Mouse (Mus musculus): Measurements from ENCODE around the gene Tnpo2. TPM values are rescaled to one million over a fixed set of nuclear protein-coding genes. Genes with fewer than 3 reads are reported as not detected.

The Tnpo2 gene
- total RNA-seq (2021), result 10 to 100 TPM; 56.6 to 59.7 TPM
- long read RNA-seq, experiment 1, partial matches to known transcripts, result 6 of 32 reads
- long read RNA-seq, experiment 1, other reads (novel, unspliced or antisense), result 26 of 32 reads
- long read RNA-seq, experiment 2, partial matches to known transcripts, result 0 of 7 reads
- long read RNA-seq, experiment 2, other reads (novel, unspliced or antisense), result 7 of 7 reads

DNA sequence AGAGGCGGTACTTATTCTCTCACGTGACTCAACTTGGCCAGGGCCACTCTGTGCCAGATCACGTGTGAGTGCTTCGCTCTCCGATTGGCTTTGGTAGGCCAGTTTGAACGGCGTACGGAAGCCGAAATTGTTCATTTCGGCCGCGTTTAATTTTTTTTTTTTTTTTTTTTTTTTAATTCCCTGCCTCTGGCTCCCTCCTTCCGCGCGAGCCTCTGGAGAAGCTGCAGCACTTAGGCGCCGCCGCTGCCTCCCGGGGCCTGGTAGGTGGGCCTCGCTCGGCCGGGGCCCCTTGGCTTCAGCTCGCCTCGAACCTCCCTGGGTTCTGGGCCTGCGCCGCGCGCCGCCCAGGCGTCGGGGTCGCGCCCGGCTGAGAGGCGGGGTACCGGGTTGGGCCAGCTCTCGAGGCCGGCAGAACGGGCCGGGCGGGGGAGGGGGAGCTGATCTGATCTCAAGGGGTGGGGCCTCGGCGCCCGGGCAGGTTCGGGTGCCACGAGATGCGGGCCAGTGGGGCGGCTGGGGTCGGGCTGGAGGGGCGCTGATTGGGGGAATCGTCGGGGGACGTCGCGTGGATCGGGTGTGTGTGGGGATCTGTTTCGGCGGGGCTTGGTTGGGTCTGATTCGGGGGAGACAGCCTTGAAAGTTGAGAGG, at the start of gene Tnpo2:
Gene Tnpo2 (plus strand): TSS at position 198 of the 648 bp plus-strand sequence.
- peak; percentile 94 for DNase-seq

DNA sequence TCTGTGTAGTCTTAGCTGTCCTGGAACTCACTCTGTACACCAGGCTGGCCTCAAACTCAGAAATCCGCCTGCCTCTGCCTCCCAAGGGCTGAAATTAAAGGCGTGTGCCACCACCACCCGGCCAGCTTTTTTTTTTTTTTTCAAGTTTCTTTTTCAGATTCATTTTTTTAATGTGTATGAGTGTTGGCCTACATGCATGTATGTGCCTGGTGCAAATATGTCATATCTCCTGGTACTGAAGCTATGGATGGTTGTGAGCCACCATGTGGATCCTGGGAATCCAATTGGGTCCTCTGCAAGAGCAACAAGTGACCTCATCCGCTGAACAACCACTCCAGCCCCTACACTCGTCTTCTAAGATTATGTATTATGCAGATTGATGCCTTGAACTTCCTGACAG, 49.3 kb upstream of the Tnpo2 start:
- no peak for DNase-seq

DNA sequence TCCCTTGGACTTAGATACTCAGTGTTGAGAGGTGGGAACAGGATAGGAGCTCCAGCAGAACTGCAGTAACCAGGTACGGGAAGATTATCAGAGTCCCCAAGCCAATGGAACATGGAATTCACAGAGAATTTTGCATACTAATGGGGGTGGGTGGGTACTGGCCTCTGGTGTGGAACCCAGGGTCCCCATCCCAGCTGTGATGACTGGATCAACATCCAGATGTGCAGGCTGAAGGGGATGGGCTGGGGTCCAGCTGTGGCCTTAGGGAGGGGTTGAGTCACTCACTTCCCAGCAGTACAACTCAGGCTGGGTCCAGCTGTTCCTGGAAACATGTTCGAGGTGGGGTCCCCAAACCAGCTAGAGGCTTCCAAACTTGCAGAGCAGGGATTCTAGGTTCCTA, 48.8 kb upstream of the Tnpo2 start:
- no peak for DNase-seq

DNA sequence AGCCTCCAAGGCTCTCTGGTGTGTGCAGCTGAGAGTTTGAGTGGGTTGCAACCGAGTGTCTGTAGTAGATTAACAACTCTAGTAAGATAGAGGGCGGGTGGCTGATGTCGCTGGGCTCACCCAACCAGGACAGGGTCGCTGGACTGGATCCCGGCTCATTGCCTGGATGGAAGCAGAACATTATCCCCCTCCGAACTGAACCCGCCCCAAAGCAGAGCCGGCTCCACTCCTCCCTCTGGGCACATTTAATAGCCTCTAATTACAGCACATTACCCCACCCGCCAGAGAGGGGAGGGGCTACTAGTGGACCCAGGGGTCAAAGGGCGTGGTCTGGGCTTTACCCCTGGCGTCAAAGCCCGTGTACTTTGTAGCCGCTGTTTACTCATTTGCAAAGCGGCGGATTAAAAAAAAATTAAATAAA, 47.4 kb upstream of the Tnpo2 start:
- peak; percentile 65 for DNase-seq

DNA sequence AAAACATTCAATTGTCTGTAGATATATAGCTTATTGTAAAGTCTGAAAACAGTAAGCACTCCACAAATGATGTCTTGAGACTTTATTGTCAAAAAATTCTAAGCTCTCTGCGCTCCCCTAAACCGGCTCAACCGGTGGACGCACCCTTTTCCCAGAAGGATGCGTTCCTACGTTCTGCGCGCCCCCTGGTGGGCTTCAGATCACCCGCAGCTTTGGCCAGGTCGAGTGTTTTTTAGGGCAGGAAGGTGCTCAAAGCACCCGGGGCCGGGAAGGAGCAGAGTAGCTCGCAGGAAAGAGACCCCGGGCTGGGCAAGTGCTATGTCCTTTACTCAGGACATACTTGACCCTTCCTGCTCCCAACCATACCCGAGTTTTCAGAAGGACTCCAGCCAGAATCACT, 46.9 kb upstream of the Tnpo2 start:
- peak; percentile 96 for DNase-seq

GRCm38 (mm10) chr8:84990349-84990748, 46.4 kb upstream of the Tnpo2 start, which contains the start of gene Hook2:
Hook2 (plus strand) TSS chr8:84990603.
- DNase-seq, result peak; percentile 98

DNA sequence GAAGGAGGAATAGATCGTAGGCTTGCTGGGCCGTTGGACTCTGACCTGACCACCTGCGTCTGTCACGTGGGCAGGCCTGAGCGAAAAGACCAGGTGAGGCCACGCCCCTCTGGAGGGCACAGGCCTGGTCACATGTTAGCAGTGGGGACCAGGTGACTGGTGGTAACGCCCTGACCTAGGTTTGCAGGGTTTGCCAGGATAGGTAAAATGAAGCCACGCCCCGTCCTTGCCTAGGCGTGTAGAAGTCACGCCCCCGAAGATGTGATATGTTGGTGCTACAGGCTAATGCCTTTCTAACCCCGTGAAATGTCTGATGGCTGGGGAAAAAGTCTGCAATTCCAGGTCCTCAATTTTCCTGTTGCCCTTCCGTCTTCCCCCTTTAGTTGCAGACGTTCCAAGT, 45.9 kb upstream of the Tnpo2 start:
- no peak for DNase-seq

- no peak for DNase-seq
Observed at GRCm38 (mm10) chr8:84994375-84994774, 42.3 kb upstream of the Tnpo2 start.

GRCm38 (mm10) chr8:84995680-84996079, 41.0 kb upstream of the Tnpo2 start:
- no peak for DNase-seq

GRCm38 (mm10) chr8:84996978-84997377, 39.7 kb upstream of the Tnpo2 start:
- DNase-seq, result no peak

DNA sequence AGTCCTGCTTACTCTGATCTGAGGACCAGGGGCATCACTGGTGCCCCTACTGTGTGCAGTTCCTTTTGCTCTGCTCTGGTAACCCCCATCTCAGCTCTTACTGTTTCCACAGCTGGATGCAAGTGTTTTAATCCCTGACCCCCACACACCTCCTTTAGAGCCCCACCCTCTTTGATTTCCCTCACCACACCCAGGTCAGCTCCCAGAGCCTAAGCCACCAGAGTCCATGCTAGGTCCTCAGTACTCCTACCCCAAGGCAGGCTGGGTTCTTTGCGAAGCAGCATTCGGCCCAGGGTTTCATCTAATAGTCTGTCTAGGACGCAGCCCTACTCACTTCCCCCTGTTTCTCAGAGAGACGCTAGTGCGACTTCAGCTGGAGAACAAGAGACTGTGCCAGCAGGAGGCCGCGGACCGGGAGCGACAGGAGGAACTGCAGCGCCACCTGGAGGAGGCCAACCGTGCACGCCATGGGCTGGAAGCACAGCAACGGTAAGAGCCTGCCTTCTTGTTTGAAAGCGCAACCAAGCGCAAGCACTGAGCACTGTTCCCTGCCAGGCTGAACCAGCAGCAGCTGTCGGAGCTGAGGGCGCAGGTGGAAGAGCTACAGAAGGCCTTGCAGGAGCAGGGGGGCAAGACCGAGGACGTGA, 38.9 kb upstream of the Tnpo2 start:
- DNase-seq, result peak; percentile 94

DNA sequence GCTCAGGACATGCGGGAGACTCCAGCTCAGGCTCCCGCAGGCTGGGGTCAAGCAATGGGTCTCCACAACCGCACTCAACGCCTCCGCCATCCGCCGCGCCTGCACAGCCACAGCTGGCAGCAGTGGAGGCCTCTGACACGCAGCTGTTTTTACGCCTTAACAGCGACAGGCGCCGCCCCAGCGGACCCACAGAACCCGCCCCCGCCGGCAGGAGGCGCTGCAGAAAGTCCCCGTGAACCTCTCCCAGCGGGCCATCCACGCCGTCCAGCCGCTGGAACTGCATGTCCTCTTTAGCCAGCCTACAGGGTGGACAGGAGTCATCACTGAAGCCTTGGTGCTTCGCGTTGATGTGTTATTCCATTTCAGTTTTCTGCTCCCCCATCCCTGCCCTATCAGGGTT, 29.0 kb upstream of the Tnpo2 start:
- DNase-seq, result peak; percentile 70

- DNase-seq, result no peak
Observed at GRCm38 (mm10) chr8:85011242-85011641, 25.5 kb upstream of the Tnpo2 start.

- DNase-seq, result peak; percentile 79
Observed at GRCm38 (mm10) chr8:85013230-85013840, 23.4 kb upstream of the Tnpo2 start.

DNA sequence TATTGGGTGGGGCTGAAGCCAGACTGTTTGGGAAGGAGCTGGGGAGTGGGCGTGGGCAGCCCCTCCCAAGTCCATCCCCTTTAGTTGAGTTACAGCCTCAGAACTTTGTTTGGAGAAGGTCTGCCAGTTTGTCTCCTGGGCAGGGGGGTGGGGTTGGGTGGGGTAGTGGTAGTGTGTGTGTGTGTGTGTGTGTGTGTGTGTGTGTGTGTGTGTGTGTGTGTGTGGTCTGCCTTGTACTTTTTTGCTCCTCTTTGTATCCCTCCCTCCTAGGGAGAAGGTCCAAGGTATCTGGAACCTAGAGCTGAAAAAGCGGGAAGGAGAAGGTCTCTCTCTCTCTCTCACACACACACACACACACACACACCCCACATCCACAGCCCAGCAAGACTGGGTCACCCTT, 22.3 kb upstream of the Tnpo2 start, which contains the start of gene Best2:
Gene Best2 (minus strand): TSS at position 101 of the 400 bp plus-strand sequence.
- no peak for DNase-seq

DNA sequence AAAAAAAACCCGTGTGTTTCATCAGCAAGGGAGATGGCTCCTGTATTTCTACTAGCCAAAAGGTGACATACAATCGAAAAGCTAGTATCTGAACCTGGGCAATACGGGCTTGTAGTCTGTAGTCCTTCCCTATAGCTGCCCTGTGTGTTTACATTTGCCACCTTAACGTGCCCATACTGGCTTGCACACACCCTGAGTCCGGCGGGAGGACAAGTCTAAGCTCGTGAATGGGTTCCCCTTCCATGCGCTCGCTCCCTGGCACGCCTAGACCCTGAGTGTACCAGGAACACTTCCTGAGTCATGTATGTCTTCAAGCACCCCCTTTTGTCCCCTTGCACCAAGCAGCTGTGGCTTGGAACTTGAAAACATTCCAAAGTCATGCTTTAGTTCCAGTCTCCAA, 20.0 kb upstream of the Tnpo2 start:
- DNase-seq, result no peak

DNA sequence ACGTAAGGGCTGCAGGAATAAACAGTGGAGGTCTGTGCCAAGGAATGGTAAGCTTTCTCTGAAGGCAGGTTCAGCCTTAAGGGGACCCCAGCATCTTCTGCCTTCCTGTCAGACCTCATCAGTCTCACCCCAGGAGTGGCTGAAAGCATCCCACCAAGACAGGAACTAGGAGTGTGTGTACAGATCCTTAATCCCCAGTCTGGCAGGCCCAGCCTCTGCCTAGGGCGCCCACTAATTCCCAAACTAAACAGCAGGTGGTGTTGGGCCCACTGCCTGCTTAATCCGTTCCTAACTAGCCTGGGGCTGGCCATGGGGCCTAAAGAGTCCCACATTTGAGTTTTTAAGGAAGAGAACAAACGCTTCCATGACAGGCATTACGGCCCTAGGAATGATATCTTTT, 19.5 kb upstream of the Tnpo2 start:
- DNase-seq, result no peak

GRCm38 (mm10) chr8:85021514-85022055, 15.1 kb upstream of the Tnpo2 start:
- DNase-seq, result no peak

- DNase-seq, result no peak
Observed at GRCm38 (mm10) chr8:85023846-85024245, 12.9 kb upstream of the Tnpo2 start.

DNA sequence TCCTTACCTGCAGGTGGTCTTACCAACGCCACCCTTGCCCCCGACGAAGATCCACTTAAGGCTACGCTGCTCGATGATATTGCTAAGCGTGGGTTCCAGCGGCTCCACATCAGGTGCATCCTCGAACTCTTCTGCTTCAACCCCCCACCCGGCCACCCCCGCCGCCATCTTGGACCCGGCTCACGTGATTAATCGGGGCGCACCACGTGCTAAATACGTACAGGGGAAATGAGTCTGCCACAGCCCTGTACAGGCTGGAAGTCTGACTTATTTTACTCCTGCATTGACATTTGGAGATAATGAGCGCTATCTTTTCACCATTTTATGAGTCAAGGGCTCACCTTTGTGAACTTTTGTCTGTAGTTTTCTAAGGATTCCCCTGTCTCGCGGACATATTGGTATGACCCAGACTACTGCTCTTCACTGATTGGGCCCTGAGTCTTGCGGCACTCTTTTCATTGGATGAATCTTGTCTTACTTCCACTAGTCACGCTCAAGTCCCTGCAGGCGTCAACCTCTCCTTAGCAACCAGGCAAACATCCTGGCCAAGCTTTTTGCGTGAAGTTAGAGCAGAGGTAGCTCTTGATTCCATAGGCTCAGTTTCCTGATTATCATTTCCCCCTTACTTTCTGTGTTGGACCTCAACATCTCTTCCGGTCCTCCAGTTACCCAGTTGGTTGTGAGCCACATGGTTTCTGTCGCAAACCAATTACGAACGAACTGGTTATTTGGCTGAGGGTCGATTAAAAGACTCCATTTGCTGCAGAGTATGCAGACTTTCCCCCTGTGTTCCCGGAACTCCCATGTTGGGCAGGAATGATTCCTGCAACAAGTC, 11.4 kb upstream of the Tnpo2 start, which contains the start of gene Asna1:
Gene Asna1 (minus strand): TSS at position 184 of the 835 bp plus-strand sequence.
- DNase-seq, result peak; percentile 86

DNA sequence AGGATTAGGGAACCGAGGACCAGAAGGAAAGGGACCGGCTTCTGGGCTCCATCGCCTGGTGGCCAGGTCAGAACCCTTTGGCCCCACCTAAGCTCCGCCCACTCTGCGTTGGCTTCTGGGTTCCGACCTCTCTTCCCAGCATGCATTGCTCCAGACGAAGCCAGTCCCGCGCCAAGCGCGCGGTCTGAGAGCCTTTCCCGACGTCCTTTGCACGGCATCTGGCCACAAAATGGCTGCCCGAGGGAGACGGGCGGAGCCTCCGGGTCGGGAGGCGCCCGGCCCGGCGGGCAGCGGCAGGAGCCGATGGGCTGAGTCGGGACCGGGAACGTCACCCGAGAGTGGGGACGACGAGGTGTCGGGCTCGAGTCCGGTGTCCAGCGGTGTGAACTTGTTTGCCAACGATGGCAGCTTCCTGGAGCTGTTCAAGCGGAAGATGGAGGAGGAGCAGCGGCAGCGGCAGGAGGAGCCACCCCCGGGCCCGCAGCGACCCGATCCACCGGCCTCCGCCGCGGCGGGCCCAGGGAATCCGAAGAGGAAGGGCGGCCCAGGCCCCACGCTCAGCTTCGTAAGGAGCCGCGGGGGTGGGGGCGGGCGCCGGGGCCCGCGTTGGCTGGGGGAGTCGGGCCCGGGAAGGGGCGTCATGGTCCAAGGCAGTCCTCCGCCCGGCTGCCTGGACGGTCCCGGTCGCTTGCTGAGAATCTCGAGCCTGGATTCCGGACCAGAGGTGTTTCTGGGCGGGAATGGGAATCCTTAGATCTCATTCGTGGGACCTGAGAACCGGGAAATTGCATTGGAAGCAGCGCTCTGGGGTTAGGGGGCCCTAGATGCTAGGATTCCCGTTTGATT, 9.8 kb upstream of the Tnpo2 start, which contains the start of gene Trir:
Gene Trir (plus strand): TSS at position 154 of the 846 bp plus-strand sequence.
- DNase-seq, result peak; percentile 97

Data from adrenal gland, postnatal 10 days (tissue).